Mouse (Mus musculus): ENCODE data around the gene Atat1.
"Not testable (repeated sequence)": the region's sequence is repeated elsewhere in the genome, so short reads cannot be mapped to it uniquely, and the experiment has no call there.

The Atat1 gene

DNA sequence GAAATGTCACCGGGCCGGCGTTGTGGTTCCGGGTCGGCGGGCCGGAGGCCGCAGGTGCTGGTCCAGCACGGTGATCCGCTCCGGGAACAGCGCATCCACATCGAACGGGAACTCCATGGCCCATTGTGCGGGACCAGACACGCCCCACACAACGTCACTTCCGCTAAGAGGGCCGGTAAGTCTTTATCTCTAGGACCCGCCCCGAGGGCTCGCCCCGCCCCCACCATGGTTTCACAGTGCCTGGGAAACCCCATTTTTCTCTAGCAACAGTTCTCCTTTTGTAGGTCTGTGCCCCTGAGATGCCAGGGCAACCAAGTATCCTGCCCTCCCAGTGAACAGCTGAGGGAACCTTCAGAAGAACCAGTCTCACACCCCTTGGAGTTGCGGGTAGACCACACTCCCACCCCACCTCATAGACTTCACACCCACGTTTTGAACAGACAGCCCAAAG, at the start of gene Atat1:
Atat1 (minus strand) TSS at position 157 of the 451 bp plus-strand sequence.
- peak; percentile 93 for DNase-seq (ENCODE audit: low spot score)

DNA sequence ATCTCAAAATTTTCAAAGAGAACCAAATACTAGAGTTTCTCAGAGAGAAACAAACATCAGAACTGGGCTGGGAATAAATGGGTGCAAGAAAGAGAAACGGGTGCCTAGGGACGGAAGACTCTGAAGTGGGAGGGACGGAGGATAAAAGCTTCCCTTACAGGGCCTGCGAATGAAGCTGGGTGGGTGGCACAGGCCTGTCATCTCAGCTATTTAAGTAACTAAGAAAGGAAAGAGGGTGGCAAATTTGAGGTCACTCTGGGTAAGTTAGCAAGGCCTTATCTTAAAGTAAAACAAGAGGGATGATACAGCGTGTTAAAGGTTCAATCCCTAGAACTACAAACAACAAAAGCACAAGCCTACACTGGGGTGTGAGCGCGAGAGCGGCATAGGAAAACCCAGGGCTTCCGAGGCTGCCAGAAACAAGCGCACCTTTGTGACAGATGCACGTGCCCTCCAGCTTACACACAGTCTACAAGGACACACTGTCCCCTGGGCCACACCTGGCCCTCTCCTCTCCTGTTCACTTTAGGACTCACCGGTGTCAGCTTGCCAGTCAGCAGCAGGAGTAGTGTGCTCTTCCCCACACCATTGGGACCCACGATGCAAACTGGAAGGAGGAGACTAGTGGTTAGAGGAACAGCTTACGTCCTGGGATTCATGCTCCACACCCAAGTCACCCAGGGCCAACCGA, 48.8 kb upstream of the Atat1 start:
- no peak for DNase-seq (ENCODE audit: low spot score)

DNA sequence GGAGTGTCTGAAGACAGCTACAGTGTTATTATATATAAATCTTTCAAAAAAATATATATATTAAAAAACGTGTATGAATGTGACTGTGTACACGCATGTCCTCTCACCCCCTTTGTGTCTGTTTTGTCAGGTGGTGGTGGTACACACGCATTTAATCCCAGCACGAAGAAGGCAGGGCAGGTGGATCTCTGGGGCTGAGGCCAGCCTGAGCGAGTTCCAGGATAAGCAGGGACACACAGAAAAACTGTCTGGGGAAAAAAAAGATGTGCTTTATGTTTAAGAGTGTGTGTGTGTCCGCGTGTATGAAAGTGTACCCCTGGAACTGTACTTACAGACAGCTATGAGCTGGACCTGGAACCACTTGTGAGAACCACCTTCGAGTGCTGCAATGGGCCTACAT, 44.8 kb upstream of the Atat1 start:
- no peak for DNase-seq (ENCODE audit: low spot score)

DNA sequence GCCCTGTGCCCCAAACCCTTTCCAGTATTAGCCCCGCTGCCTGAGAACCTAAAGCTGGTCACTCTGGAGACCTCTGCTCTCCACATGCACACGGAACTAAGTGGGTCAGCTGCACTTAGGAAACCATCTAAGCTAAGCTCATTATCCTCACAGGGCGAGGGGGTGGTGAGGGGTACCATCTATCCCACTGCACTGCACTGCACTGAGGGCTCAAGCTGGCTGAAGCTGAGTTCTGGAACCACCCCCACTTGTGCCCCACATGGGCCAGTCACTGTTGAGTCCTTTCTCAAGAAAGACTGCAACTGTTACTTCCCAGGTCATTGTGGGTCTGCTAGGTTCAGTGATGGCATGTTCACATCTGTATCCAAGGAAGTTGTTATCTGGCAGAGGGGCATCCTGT, 42.7 kb upstream of the Atat1 start:
- DNase-seq (ENCODE audit: low spot score): not testable (repeated sequence)

- DNase-seq (ENCODE audit: low spot score): not testable (repeated sequence)
Measured at GRCm38 (mm10) chr17:35950946-35951345, 41.1 kb upstream of the Atat1 start.

GRCm38 (mm10) chr17:35939941-35940340, 30.1 kb upstream of the Atat1 start:
- DNase-seq (ENCODE audit: low spot score): no peak

DNA sequence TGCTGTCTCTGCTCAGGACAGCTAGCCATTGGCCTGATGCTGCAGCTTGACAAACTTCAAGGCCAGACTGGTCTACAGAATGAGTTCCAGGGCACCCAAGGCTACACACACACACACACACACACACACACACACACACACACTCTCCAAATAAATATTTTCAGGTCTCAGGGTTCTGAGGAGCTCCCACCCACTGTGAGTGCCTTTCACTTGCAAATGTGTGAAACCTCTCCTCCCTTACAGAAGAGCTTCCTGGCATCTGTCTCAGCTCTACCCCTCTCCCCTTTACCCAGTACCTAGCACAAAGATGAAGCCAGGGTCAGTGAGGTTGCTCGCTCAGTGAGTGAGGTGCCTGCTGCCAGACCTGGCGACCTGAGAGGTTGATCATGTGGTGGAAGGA, 29.2 kb upstream of the Atat1 start:
- DNase-seq (ENCODE audit: low spot score): no peak

DNA sequence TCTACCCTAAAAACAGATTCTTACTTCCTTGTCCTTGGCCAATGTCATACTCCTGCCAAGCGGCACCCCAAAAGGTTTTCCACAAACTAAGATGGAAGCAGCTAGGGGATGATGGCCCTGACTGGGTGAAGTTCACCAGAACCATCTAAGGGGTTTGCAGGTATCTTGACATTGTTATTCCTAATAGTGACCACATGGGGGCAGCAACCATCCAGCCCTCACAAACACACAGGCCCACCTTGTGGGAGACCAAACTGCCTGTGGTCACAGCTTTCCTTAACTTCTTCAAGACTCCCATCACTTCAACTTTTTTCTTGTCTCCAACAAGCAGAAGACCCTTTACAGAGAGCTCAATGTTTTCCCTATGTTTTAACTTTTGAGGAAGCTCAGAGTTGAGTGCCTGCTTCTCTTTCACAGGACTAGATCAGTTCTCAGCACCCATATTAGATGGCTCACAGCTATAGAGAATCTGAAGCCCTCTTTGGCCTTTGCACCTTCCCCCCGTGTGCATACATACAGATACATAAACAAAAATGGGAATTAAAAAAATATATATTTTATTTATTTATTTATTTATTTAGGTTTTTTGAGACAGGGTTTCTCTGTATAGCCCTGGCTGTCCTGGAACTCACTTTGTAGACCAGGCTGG, 27.9 kb upstream of the Atat1 start:
- no peak for DNase-seq (ENCODE audit: low spot score)

DNA sequence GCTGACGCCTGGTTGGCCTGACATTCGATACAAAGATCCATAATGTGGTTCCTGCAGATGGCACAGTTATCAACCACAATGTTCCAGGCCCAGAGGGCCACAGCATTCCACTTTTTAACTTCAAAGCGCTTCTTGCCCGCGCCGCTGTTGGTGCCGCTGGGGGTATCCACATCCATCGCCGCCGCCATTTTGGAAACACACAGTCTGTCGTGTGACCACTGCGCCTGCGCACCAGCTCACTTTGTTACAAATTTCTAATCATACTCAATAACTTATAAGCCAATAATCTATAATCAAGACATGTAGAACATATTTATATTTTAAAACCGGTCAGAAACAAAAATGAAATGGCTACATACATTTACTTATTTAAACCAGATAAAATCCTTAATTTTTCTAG, 25.9 kb upstream of the Atat1 start:
- DNase-seq (ENCODE audit: low spot score): not testable (repeated sequence)

GRCm38 (mm10) chr17:35932608-35933007, 22.7 kb upstream of the Atat1 start:
- DNase-seq (ENCODE audit: low spot score): no peak

- DNase-seq (ENCODE audit: low spot score): no peak
Measured at GRCm38 (mm10) chr17:35930627-35931026, 20.8 kb upstream of the Atat1 start.

GRCm38 (mm10) chr17:35929534-35929933, 19.7 kb upstream of the Atat1 start:
- DNase-seq (ENCODE audit: low spot score): no peak

- no peak for DNase-seq (ENCODE audit: low spot score)
Measured at GRCm38 (mm10) chr17:35927471-35927870, 17.6 kb upstream of the Atat1 start.

GRCm38 (mm10) chr17:35923281-35923680, 13.4 kb upstream of the Atat1 start:
- no peak for DNase-seq (ENCODE audit: low spot score)

GRCm38 (mm10) chr17:35922566-35922965, 12.7 kb upstream of the Atat1 start:
- no peak for DNase-seq (ENCODE audit: low spot score)

DNA sequence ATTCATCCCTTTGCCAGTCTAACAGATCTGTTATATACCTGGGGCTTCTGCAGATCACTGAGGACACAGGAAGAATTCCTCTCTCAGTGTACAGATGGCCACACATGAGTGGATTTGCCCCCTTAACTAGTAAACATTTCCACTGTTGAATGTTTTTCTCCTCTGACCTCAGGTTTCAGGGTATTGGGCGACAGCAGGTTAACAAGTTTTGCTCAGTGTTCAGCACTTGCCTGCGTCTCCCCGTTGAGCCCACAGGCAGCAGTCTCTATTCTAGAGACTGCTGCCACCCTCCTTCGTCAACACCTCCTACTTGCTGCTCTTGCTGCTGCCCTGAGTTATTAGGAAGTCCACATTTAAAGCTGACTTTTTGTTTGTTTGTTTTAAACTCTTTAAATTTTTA, 11.8 kb upstream of the Atat1 start:
- no peak for DNase-seq (ENCODE audit: low spot score)

DNA sequence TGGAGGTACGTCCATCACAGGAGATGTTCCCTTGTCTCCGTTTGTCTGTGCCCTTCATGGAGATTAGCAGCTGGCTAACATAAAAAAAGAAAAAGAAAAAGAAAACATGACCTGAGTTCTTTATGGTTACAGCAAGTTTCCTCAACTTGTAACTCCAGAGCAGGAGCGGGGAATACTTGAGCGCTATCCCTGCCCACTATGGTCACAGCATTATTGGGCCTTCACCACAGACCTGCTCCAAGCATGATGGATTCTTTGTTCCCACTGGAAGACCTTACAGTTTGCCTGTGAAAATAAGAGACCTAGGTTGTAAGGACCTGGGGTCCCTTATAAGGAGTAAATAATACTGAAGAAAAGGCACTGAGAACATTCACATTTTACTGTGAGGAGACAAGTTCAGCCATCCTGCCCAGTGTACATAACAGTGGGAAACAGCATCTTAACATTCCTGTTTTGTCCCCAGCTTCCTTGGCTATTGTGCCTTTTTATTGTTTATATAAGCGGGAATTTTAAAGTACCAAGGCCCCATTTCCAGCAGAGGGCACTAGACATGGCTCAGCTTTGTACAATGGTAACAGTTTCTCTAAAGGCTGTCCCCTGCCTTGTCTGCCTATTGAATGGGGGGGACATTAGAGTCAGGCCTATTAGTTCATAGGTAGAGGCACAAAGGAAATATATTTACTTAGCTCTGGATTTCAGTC, 11.1 kb upstream of the Atat1 start:
- no peak for DNase-seq (ENCODE audit: low spot score)

GRCm38 (mm10) chr17:35920384-35920783, 10.5 kb upstream of the Atat1 start:
- DNase-seq (ENCODE audit: low spot score): no peak

DNA sequence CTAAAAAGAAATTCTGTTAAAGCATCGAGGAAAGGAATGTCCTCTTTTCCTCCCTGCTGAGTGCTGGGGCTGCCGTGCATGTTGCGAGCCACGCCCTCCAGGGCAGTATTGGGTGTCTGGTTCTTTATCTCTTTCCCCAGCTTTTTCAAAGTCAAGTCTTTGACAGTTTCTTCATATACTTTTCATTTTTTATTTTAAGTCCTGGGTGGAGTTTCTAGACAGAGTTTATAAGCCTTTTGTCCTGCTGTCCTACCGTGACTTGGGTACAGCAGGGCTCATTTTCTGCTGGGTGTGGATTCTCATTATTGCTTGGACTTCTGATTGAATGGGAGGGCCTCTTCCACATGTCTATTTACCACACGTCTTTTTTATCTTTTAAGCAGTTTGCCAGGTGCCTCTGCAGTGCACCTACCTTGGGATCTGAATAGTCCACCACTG, 10.0 kb upstream of the Atat1 start:
- peak; percentile 42 for DNase-seq (ENCODE audit: low spot score)

- peak; percentile 86 for DNase-seq (ENCODE audit: low spot score)
Measured at GRCm38 (mm10) chr17:35919060-35919715, 9.3 kb upstream of the Atat1 start.

- peak; percentile 42 for DNase-seq (ENCODE audit: low spot score)
Measured at GRCm38 (mm10) chr17:35918276-35919059, 8.6 kb upstream of the Atat1 start.
